Mouse (Mus musculus) embryonic facial prominence, embryonic 10.5 days (tissue): Measurements from ENCODE around the gene S100a4. TPM values are rescaled to one million over a fixed set of nuclear protein-coding genes. Genes with fewer than 3 reads are reported as not detected.

Experiments
- polyA plus RNA-seq: library from polyadenylated mRNA; unstranded; fragments of >200 nt; fragmentation: Nextera tagmentation; extraction: Ambion mirVana; gene quantifications from 2 replicates; pipeline ENCODE4 v1.2.1, GENCODE M21; 2016

The S100a4 gene
- polyA plus RNA-seq, 1 experiment from 2014 or later: 1.1 TPM

Other genes starting within 250 kb of the S100a4 start
- gene Slc27a3, start 213.8 kb upstream of the S100a4 start, polyA plus RNA-seq: 29.4 and 33.9 TPM in 2 replicates
- gene Ints3, start 170.1 kb upstream of the S100a4 start, polyA plus RNA-seq: 42.8 and 46.3 TPM in 2 replicates
- 2.0 and 3.3 TPM in 2 replicates for gene Npr1, start 137.9 kb upstream of the S100a4 start, polyA plus RNA-seq
- 356 and 367 TPM in 2 replicates for gene Ilf2, start 127.6 kb upstream of the S100a4 start, polyA plus RNA-seq
- gene Snapin, start 112.7 kb upstream of the S100a4 start, polyA plus RNA-seq: 55.5 and 57.2 TPM in 2 replicates
- 181 and 188 TPM in 2 replicates for gene Chtop, start 94.3 kb upstream of the S100a4 start, polyA plus RNA-seq
- 5.7 and 6.4 TPM in 2 replicates for gene S100a1, start 89.4 kb upstream of the S100a4 start, polyA plus RNA-seq
- gene S100a13, start 89.3 kb upstream of the S100a4 start, polyA plus RNA-seq: 8.3 and 8.5 TPM in 2 replicates
- gene S100a14, start 76.9 kb upstream of the S100a4 start, polyA plus RNA-seq: not detected in 2 replicates
- 32.9 and 34.7 TPM in 2 replicates for gene S100a16, start 66.5 kb upstream of the S100a4 start, polyA plus RNA-seq
- 0.44 TPM in 1 of 2 replicates, not detected in the other for gene S100a3, start 43.2 kb upstream of the S100a4 start, polyA plus RNA-seq
- gene S100a2, start 13.5 kb upstream of the S100a4 start, polyA plus RNA-seq: not detected in 2 replicates
- gene Gm42674, start 1.9 kb upstream of the S100a4 start, polyA plus RNA-seq: not detected in 2 replicates
- gene S100a5, start 4.8 kb downstream of the S100a4 start, polyA plus RNA-seq: not detected in 2 replicates
- 17.7 and 21.3 TPM in 2 replicates for gene S100a6, start 9.1 kb downstream of the S100a4 start, polyA plus RNA-seq
- gene S100a7a, start 50.2 kb downstream of the S100a4 start, polyA plus RNA-seq: not detected in 2 replicates
- gene S100a8, start 65.2 kb downstream of the S100a4 start, polyA plus RNA-seq: 0.47 and 0.92 TPM in 2 replicates
- gene S100a9, start 92.0 kb downstream of the S100a4 start, polyA plus RNA-seq: 0.32 TPM in 1 of 2 replicates, not detected in the other
- not detected in 2 replicates for gene Pglyrp4, start 123.1 kb downstream of the S100a4 start, polyA plus RNA-seq
- not detected in 2 replicates for gene Gm5849, start 174.1 kb downstream of the S100a4 start, polyA plus RNA-seq